Mouse (Mus musculus): ENCODE data around the gene Cnpy3. TPM values are rescaled to one million over a fixed set of nuclear protein-coding genes. Genes with fewer than 3 reads are reported as not detected.

The Cnpy3 gene
- polyA plus RNA-seq, 1 experiment, result 38.8 TPM

DNA sequence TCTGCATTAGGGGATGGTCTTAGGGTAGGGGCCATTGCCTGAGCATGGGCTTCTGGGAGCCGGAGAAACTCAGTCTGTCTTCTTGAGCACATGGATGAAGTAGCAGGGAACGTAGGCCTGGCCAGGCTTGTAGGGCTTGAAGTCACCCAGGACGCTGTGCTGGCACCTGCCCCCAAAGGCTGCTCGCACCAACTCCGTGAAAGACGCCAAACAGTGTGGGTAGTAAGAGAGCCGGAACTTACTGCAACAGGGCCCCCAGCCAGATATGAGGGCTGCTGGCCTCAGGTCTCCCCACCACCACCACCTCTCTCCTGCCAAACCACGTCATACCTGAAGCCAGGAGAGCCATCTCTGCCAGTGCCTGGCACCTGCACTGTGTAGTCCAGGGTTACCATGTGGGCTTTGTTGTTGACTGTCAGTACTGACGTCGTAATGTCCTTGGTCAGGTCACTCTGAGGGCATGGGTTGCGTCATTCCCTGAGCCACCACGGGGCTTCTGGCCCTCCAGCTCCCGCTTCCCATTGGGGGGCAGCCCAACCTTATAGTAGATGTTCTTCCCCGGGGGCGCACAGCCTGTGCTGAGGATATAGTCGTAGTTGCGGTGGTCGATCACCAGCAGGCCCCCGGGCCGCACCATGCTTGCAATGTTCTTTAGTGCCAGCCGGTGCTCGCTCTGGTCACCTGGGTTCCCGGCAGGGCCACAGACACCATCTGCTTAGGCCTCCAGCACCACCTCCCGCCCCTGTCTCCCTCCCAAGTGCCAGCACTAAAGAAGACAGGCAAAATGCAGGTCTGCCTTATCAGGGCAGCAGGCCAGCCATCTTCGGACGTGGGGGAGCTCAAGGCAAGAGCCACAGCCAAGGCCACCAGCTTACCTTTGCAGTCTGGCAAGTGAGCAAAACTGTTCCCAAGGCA lies 26.0 kb downstream of the Cnpy3 start:
- 90% methylated on average over 26 of the region's 26 CpGs for WGBS
- no peak for DNase-seq (ENCODE audit: low read depth, low spot score)

GRCm38 (mm10) chr17:46725273-46725672 lies 26.7 kb downstream of the Cnpy3 start:
- no peak for DNase-seq (ENCODE audit: low read depth, low spot score)
- WGBS, result 77% methylated on average over 9 of the region's 9 CpGs

DNA sequence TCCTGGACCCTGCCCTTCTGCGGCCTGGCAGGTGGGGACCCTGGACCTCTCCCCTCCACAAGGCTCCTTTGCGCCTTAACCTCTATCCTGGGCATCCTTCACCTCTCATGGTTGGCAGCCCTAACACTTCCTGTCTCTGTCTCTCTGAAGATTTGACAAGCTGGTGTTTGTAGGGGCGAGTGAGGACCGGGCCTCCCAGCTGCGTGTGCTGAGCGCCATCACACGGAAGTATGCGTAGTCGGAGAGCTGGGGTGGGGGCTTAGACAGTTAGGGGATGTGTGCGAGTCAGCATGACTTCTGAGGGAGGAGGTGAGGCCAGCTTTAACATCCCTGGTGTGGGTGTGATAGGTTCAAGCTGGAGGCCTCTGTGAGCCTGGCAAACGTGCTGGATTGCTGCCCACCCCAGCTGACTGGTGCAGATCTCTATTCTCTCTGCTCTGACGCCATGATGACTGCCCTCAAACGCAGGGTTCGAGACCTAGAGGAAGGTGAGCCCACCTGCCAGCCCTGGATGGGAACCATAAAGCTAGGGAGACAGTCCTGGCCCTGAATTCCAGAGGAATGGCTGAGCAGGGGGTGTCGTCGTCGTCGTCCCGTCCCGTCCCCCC lies 27.4 kb downstream of the Cnpy3 start:
- no peak for DNase-seq (ENCODE audit: low read depth, low spot score)
- WGBS, result 80% methylated on average over 20 of the region's 20 CpGs

- no peak for DNase-seq (ENCODE audit: low read depth, low spot score)
- WGBS, result 91% methylated on average over 7 of the region's 7 CpGs
These were observed 30.9 kb downstream of the Cnpy3 start for GRCm38 (mm10) chr17:46721077-46721476.

GRCm38 (mm10) chr17:46714756-46715481 lies 37.1 kb downstream of the Cnpy3 start:
- DNase-seq (ENCODE audit: low read depth, low spot score), result no peak
- 92% methylated on average over 11 of the region's 11 CpGs for WGBS

- WGBS, result 87% methylated on average over 9 of the region's 9 CpGs
These were observed 38.2 kb downstream of the Cnpy3 start for GRCm38 (mm10) chr17:46713849-46714248.

DNA sequence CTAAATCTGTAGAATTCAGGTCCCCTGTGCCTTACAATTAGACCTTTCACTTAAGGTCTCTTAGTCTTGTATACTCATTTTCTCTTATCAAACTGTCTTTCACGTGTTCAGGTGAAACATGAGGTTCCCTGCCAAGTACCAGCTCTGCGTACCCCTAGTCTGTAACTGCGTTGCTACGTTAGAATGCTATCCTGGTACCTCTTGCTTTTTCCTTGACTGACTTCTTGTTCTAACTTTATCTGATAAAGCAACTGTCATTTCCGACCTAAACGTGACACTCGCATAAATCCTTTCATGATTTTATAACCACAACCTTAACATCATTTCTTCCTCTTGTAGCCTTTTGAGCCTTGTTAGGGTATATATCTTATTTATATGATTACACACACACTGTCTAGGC lies 39.6 kb downstream of the Cnpy3 start:
- WGBS, result 22% methylated on average over 7 of the region's 7 CpGs
- DNase-seq (ENCODE audit: low read depth, low spot score), result no peak

More at GRCm38 (mm10) chr17:46713849-46714248, 38.2 kb downstream of the Cnpy3 start:
- no peak for DNase-seq (ENCODE audit: low read depth, low spot score)

- under 1% methylated on average over 76 of the region's 76 CpGs for WGBS
- no peak for DNase-seq (ENCODE audit: low read depth, low spot score)
These were observed 40.3 kb downstream of the Cnpy3 start for GRCm38 (mm10) chr17:46711612-46712271.

GRCm38 (mm10) chr17:46710959-46711597 lies 40.9 kb downstream of the Cnpy3 start, which contains the start of gene Pex6:
Gene Pex6 (plus strand): TSS chr17:46711463.
- peak; percentile 84 for DNase-seq (ENCODE audit: low read depth, low spot score)
- 5% methylated on average over 36 of the region's 36 CpGs for WGBS

- DNase-seq (ENCODE audit: low read depth, low spot score), result no peak
- 93% methylated on average over 14 of the region's 14 CpGs for WGBS
These were observed 45.5 kb downstream of the Cnpy3 start for GRCm38 (mm10) chr17:46706375-46707089.

- under 1% methylated on average over 48 of the region's 48 CpGs for WGBS
- DNase-seq (ENCODE audit: low read depth, low spot score), result peak; percentile 96
These were observed 46.9 kb downstream of the Cnpy3 start, which contains the start of gene Ppp2r5d for GRCm38 (mm10) chr17:46704887-46705835. Gene Ppp2r5d (minus strand): TSS chr17:46705111.

- DNase-seq (ENCODE audit: low read depth, low spot score), result no peak
- 2% methylated on average over 40 of the region's 41 CpGs for WGBS
These were observed 47.8 kb downstream of the Cnpy3 start for GRCm38 (mm10) chr17:46703971-46704886.

DNA sequence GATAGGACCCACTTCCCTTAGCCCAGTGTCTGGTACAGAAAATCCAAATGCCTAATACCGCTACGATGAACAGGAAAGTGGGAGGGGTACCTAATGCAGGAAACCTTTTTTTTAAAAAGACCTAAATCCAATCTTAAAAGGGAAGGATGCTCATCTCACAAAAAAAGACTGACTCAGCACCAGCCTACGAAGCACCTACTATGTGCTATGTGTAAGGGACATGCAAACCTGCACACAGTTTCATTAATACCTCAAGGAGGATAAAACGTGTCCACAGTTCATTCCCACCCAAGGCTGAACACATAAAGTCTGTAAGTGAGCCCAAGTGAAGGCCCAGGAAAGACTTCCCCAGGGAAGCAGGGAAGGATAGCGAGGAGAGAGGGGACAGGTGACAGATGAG lies 49.5 kb downstream of the Cnpy3 start:
- 85% methylated on average over 5 of the region's 5 CpGs for WGBS
- DNase-seq (ENCODE audit: low read depth, low spot score), result no peak

- DNase-seq (ENCODE audit: low read depth, low spot score), result no peak
- 89% methylated on average over 12 of the region's 12 CpGs for WGBS
These were observed 49.9 kb downstream of the Cnpy3 start for GRCm38 (mm10) chr17:46702100-46702499.

GRCm38 (mm10) chr17:46701489-46701888 lies 50.5 kb downstream of the Cnpy3 start:
- DNase-seq (ENCODE audit: low read depth, low spot score), result no peak
- WGBS, result 70% methylated on average over 12 of the region's 12 CpGs

DNA sequence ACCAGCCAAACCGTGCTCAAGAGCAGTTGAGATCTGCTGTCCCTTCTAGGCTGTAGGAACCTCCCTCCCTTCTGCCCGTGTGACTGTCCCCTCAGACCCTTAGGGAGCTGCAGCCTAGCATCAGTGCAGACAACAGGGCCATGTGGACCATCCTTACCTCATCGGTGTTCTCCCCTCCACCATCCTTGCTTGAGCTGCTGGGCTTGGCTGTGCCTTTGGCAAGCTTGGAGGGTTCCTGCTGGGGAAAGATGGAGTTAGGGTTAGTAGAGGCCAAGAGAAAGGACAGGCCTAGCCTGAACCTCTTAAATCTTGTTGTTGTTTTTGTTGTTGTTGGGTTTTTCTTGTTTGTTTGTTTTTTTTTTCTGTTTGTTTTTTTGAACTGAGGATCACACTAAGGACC lies 52.1 kb downstream of the Cnpy3 start:
- no peak for DNase-seq (ENCODE audit: low read depth, low spot score)
- WGBS, result 79% methylated on average over 3 of the region's 3 CpGs

All from large intestine, adult 2 months (tissue).